Mouse (Mus musculus) gastrocnemius, postnatal 25 days (tissue): ENCODE measurements around the gene Dlgap5. TPM values are rescaled to one million over a fixed set of nuclear protein-coding genes. Genes with fewer than 3 reads are reported as not detected.
"Not testable (repeated sequence)": the region's sequence is repeated elsewhere in the genome, so short reads cannot be mapped to it uniquely, and the experiment has no call there.

Source experiments
- DNase-seq: peaks from one replicate; pipeline ENCODE4 v3.0.0; 2022
- long read RNA-seq, 2 experiments: library from polyadenylated mRNA; stranded (forward); transcript quantifications; one replicate each; pipeline ENCODE4 v2.0.0; 2021
- total RNA-seq, 2 experiments: library from RNA; stranded (reverse); gene quantifications; 1 replicate in 1 of 2; 2 replicates in 1 of 2; pipeline ENCODE4 v1.2.3; 2021

The Dlgap5 gene
- total RNA-seq: under 1 TPM; 0.33 to 0.59 TPM
- long read RNA-seq, experiment 1: 0 reads
- long read RNA-seq, experiment 2: 0 reads

DNA sequence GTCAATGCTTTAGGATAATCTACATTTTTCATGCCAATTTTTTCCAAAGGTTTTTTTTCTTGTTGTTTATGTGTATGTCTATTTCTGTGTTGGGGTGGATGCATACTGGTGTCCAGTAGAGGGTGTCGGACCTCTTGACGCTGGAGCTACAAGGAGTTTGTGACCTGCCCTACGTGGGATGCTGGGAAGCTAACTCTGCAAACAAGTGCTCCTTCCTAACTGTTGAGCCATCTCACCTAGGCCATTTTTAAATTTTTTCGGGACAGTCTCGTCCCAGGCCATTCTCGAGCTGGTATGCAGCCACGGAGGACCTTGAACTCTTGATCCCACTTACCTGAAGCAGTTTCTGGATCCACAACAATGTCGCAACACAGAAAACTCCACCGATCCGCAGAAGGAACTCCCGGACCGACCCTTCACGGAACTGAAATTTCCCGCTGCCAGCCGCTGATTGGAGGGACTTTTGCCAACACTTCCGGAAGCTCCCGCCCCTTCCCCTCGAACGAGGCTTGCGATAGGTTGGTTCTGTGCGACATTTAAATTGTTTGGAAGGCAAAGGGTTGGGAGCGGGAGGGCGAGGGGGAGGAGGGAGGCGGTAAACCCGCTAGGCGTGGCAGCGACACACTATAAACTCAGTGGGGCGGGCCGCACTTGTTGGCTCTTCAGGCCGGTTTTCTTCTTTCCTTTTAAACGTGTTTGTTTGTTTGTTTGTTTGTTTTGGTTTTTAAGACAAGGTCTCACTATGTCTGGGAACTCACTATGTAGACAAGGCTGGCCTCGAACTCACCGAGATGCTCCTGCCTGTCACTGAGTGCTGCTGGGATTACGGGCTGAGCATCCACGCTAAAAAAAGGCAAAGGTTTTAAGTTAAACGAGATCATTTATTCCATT is at the start of gene Dlgap5:
Gene Dlgap5, minus strand, starts transcription at position 633 of the 891 bp plus-strand sequence.
- DNase-seq: peak; percentile 90

DNA sequence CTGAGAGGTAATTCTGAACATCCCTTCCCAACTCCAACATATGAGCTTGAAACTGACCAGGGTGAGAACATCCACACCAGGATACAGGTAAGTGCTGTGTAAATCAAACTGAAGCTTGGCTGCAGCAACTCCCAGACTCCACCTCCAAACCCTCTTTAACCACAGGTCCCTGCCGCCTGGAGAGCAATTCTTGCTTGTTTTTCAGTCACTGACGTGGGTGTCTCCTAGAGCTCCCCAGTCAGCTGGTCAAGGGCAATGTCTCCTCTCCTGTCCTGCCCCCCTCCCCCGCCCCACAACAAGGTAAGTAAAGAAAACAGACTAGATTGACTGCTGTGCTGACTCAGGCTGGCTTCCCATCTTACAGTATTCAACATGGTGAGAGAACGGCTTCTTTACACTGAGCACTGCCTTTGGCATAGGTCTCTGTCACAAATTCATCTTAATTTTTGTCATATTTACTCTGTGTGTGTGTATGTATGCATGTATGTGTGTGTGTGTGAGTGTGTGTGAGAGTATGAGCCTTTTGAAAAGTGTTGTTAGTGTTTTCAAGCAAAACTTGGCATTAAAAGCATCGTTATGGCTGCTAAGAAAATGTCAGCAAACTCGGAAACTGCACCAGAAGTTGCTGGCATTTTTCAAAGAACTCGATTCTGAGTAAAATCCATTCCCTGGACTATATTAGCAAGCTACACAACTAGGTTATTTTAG is 47.4 kb upstream of the Dlgap5 start:
- DNase-seq: no peak

DNA sequence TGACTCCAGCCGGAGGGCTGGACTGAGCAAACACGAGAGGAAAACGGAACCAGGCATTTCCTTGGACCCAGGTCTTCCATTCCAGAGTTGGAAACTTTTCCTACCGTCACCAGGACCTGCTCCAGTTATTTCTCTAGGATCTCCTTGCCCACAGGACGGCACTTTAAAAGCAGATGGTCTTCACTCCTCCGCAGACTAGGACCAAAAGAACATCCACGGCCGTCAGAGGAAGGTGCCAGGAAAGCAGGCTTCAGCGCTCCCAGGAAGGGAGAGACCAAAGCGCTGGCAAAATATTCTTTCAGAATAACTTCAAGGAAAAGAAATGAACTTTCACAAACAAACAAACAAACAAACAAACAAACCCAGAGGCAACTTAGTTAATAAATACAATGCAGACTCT is 46.2 kb upstream of the Dlgap5 start:
- DNase-seq: no peak

DNA sequence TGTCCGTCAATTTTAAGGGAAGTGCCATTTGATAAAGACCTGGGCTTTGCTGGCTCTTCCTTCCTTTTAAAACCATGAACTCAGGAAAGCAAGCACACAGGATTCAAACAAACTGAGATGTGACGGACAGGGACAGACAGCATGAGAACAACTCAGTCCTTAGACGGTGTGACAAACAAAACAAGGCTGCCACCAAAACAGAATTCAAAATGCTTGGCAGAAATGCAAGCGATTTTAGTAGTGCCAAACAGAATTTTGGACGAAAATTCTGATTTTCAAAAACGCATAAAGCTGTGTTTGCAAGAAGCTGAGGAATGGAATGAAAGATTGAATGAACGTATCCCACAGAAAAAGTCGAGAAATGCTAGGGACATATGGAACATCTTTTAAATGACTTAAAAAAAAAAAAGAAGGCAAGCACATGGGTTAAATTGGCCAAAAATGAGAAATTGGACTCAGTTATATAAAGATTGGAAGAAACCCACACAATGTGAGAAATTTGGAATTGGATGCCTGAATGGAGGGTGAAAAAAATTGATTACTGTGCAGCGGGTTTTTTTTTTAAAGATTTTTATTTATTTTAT is 44.8 kb upstream of the Dlgap5 start:
- DNase-seq: no peak

DNA sequence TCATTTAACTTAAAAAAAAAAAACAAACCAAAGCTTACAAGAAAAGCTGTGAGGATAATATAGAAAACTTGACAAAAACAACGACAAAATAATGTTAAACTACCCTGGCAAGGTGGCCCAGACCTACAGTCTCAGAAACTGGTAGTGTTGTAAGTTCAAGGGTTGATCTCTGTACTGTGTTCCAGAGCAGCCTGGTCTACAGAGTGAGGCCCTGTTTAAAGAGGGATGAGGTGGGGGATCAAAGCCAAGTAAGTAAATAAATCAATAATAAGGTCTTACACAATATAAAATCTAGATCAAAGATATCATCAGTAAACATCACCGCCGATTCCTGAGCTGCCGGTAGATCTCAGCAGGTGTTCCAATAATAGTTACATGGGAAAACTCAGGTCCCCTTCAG is 44.2 kb upstream of the Dlgap5 start:
- DNase-seq: no peak

DNA sequence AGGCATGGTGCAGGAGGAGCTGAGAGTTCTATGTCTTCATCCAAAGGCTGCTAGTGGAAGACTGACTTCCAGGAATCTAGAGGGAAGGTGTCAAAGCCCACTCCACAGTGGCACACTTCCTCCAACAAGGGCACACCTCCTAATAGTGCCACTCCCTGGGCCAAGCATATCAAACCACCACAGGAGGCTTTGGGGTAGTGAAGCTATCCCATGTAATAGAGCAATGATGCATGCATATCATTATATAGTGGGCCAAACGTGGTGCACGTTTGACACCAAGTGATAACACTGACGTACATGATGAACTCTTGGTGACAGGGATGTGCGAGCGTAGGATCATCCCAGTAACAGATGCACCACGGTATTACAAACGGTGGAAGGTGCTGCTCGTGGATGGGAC is 43.8 kb upstream of the Dlgap5 start:
- DNase-seq: no peak

DNA sequence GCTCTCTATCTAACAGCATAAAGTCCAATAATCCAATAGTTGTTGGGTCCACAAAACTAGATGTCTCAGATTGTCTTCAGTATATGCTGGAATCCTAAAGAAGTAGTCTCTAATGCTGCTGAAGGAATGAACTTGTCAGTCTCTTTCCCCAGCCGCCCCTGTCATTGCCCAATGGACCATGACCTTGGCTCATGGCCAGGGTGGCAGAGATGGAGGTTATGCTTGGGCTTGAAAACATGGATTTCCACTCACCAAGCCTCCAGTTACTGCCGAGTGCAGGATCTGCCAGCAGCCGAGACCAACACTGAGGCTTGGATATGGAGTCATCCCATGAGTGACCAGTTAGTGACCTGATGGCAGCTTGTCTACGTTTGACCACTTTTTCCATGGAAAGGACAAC is 41.3 kb upstream of the Dlgap5 start:
- no peak for DNase-seq

DNA sequence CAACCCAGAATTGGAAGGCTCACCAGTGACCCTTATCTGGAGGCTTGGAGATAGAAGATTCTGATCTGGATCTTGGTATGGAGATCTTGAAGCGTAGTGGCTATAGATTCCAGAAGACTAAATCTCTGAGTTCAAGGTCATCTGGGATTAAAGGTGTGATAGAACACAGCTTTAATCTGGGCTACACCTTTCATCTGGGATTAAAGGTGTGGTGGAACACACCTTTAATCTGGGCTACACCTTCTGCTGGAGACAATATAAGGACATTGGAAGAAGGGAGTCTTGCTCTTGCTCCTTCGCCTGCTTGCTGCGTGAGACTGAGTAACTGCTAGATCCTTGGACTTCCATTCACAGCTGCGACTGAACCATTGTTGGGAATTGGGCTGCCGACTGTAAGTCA is 31.9 kb upstream of the Dlgap5 start, which contains the start of gene Fbxo34:
Gene Fbxo34, plus strand, starts transcription at position 301 of the 400 bp plus-strand sequence.
- not testable (repeated sequence) for DNase-seq

DNA sequence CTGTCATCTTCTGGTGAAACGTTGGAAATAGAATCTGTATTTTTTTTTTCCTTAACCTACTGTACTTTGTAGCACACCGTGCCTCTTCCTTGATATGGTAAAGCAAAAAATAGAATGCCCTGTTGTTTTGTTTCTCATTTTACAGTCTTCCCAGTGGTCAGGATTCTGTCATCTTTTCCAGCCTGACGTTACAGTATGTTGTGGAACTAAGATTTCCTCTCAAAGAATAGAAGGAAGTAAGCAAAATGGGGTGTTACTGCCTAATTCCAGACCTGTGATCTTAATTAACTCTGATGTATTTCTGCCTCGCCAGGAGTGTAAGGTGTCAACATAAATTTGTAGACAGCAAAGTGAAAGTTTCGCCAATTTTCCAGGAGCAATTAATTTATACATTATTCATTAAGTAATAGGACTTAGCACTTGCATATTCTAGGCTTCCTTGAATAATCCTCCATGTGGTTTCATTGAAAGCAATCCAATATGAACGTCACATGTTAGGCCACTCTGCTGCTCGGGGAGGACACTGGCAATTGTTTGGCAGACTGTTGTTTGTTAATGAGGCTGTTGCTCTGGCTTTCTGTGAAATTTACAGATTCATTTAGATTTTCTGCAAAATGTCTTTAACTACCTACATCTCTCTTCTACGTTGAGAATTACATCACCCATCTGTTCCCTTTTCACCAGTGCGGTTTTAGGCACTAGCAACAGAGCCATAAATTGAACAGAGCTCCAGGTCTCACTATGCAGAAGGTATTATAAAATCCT is 27.3 kb upstream of the Dlgap5 start:
- no peak for DNase-seq

DNA sequence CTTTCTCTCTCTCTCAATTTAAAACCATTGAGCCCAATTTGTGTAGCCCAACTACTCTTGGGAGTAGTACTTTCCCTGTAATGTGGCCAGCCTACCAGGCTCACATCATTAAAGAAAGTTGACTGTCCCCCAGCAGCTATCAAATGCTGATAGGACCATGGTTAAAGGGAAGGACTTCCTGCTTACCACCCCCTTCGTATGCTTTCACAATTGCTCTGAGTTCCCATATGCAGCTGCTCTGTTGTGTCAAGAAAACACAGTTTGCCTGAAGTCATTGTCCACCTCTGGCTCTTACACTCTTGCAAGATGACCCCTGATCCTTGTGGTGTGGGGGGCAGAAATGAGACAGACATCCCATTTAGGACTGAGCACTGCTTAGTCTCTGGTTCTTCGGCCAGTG is 26.7 kb upstream of the Dlgap5 start:
- DNase-seq: no peak

DNA sequence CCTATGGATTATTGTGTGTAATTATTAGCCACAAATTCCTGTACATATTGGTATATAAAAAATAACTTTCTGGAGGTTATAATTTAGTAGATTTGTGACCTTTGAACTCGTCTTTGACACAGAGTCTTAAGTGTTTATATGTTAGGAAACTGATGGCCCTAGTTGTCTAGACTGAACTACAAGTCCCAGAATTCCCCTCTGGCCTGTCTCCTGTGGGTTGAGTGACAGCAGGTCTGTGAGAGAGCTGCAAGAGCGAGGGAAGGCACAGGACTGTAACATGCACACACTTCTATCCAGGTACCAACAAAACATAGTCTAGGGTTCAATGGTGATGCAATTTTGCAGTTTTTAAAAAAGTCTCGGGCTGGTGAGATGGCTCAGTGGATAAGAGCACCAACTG is 20.7 kb upstream of the Dlgap5 start:
- DNase-seq: no peak

DNA sequence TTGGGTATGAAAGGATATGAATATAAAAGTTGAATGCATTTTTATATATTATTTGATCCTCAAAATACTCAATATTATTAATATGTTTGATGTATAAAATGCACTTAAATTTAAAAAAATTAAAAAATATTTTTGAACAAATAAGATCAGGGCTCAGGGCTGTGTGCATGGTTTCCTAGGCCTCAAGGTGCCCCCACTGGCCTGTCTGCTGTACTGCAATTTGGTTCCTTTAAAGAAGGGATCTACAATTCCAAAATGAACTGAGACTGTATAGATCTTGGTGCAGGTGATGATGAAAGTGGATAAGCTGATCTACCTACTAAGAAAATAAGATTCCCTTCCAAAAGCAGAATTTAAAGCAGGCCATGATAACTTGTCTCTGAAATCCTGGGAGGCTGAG is 14.8 kb upstream of the Dlgap5 start:
- no peak for DNase-seq

DNA sequence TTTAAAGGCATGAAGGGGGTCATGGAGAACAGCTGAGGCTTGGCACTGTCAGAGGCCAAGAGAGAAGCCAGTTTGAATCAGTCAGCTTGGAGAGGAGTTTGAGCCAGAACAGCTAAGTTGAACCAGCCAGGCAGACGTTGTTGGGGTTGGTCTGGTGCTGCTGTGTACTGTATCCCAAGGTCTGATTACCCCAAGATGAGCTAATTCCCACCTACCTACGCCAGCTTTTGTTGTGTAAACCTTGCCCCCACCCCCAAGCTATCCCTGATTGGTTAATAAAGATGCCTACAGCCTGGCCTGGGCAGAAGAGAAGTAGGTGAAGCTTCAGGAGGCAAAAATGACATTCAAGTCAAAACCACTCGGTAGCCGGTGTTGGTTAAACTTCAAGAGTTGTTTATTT is 4.3 kb upstream of the Dlgap5 start:
- DNase-seq: no peak

DNA sequence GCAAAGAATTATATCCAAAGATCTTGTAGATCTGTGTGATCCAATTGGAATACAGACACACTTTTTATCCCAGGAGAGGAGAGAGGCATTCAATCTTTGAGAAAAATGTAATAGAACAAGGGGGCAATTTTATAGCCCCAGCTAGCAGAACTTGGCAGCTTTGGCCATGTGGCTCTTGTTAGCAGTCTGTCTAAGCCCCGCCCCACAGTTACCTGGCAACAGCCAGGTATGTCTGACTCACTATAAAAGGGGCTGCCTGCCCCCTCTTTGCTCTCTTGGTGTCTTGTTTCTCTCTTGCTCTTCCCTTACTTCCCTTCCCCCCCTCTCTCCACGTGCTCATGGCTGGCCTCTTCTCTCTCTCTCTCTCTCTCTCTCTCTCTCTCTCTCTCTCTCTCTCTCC is 3.4 kb upstream of the Dlgap5 start:
- DNase-seq: no peak

DNA sequence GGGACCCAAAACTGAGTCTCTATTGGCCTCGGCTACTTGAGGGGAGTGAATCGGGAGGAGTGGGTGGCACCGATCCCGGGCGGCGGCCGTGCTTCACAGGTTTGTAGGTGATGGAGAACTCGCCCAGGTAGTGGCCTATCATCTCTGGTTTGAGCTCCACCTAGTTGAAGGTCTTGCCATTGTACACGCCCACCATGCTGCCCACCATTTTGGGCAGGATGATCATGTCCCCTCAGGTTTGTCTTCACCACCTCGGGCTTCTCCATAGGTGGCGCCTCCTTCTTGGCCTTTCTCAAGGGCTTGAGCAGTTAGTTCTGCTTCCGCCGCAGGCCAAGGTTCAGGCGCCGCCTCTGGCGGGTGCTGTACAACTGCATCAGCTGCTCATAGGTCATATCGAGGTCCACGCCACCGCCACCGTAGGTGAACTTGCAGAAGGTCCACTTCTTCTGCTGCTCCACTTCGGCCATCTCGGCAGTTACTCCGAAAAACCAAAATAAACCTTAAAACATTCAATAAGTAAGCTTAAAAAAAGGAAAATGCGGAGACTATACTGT is 1.6 kb upstream of the Dlgap5 start:
- no peak for DNase-seq

DNA sequence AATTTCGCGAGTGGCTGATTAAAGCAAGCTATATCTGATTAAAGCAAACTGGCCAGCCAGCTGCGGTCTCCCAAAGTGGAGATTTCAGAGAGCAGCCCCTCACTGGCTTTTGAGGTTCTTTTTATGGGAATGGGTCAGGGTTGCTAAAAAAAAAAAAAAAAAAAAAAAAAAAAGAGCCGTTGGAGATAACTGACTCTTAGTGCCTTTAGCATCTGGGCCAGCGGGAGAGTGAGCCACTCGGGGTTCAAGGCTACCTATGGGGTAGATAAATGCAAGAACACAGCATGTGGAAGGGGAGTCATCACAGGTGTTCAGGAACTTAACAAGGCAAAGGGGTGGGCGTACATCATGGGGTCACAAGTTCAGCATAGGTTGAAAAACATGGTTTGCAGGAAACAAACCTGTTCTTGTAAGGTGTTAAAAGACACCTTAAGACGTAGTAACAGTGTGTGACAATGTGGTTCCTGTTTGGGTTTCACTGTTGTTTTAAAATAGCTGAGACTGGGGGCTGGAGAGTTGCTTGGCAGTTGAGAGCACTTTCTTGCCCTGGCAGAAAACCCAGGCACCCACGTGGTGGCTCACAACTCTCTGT is 923 bp upstream of the Dlgap5 start:
- no peak for DNase-seq

DNA sequence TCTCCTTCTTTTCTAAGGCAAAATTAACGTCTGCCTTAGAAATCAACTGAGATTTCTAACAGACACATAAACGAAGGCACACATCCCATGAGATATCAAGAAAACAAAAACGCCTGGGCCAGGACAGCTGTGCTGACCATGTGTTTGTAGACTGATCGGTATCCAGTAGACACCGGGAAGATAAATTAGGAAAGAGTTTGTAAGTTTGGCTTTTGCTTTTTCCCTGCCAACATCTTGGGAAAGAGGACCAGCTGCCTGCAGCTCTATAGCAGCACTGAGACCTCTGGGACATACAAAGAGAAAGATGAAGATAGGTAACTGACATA is 422 bp upstream of the Dlgap5 start:
- DNase-seq: no peak

DNA sequence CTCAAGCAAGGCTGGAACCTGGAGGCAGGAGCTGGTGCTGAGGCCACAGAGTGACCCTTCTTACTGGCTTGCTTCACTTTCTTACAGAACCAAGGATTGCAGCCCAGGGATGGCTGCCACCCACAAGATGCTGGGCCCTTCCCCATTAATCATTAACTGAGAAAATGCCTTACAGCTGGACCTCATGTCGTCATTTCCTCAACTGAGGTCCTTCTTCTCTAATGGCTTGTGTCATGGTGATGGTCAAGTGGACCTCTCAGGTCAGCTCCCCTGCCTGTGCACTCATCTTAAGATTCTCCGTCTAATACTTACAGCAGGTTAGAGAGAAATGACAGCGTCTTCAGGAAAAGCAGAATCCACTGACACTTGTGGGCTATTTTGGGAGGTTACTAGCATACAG is 861 bp downstream of the Dlgap5 start:
- DNase-seq: no peak

DNA sequence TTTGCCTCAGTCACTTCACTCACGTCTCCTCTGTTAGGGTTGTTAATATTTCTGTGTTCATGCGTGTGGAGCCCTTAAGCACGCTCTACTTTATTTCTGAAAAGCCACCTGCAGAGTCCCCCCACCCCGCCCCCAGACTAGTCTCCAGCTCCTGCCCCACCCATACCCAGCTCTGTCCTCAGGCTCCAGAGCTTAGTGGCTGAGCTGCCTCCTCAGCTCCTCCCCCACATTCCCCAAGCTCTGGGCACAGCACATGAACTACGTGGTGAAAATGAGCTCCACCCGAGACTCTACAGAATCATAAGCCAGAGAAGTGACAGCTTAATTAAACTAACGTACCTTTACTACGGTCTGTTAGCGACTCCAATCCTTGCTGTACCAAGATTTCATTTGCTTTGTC is 12.2 kb downstream of the Dlgap5 start:
- no peak for DNase-seq

DNA sequence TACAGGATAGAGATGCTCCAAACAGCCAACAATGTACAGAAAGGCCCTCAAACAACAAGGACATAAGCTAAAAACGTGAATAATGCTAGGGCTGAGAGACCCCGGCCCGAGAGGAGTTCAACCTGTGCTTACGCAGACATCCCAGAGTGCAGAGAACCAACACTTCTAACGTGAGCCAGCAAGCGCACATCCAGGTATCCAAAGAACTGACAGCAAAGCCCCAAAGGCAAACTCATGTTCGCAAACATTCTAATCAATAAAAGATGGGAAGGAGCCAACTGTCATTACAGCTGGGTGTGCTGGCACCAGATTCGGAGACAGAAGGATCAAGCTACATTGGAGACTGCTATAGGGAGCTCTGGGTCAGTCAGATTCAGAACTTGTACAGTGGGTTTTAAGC is 15.5 kb downstream of the Dlgap5 start:
- no peak for DNase-seq

DNA sequence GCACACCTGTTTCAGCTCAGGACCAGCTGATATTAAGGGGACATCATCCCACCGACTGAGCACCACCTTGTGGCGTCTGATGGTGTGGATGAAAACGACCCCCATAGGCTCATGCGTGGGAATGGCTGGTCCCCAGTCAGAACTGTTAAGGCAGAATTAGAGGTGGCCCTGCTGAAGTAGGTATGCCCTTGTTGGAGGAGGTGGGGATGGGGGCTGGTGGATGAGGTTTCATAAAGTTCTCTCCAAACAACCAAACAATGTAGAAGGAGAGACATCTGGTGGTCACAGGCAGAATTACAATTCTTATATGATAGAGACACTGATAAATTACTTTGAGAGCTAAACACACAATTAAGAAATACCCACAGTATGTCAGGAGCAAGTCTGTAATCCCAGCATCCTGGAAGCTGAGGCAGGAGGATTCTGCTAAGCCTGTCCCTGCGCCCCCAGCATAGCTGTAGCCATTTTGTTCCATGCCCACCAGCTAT is 22.0 kb downstream of the Dlgap5 start:
- DNase-seq: no peak
